Mouse (Mus musculus) erythroblast, embryonic 14.5 days (primary cell): ENCODE data around the gene Porcn.

ENCODE experiments used
- GATA1 ChIP-seq: IDR thresholded peaks from 2 replicates; pipeline ENCODE4 v1.6.1; 2012; ENCODE audit warnings: low read length, inconsistent platforms, mixed read lengths
- TAL1 ChIP-seq: IDR thresholded peaks from 3 replicates; pipeline ENCODE4 v1.6.1; 2012; ENCODE audit warnings: low read length, inconsistent platforms, mixed read lengths

- TF ChIP-seq TAL1, result no peak
- TF ChIP-seq GATA1, result no peak
Measured at GRCm38 (mm10) chrX:8218114-8218513, 11.8 kb upstream of the Porcn start.
